8 mouse cellular contexts compared by ENCODE assay signal in genomic region chr7:13037366-13037765, GRCm38 (mm10). TPM values are rescaled to one million over a fixed set of nuclear protein-coding genes. Genes with fewer than 3 reads are reported as not detected.
DNase-seq lines count a peak whose midpoint lies in the region; ATAC-seq and TF ChIP-seq lines count a peak whose summit lies in the region.

No protein-coding gene starts in this region.

- WGBS in heart, embryonic 14.5 days: under 1% methylated on average over 27 of the region's 33 CpGs
- 2% methylated on average over 28 of the region's 33 CpGs for WGBS in hindbrain, postnatal 0 days
- under 1% methylated on average over 31 of the region's 33 CpGs for WGBS in neural tube, embryonic 13.5 days

- no peak for DNase-seq in heart, postnatal 25 days (ENCODE audit: low spot score)
- DNase-seq in A20 (ENCODE audit: low read depth, low spot score): peak; percentile 61
- DNase-seq in hindbrain, postnatal 0 days (ENCODE audit: low spot score): no peak
- no peak for DNase-seq in gastrocnemius, adult 8-10 months (ENCODE audit: low spot score in 2 of 2)
- no peak for DNase-seq in adrenal gland, postnatal 4 days (ENCODE audit: low spot score in 2 of 2)

- peaks cover 30% of the 10 kb centered on the region for H3K36me3 ChIP-seq in heart, embryonic 14.5 days (ENCODE audit: control insufficient read depth, insufficient read depth, low read length)
- peaks cover 22% of the 10 kb centered on the region for H3K36me3 ChIP-seq in hindbrain, postnatal 0 days (ENCODE audit: insufficient read depth, low read length)
- H3K36me3 ChIP-seq in neural tube, embryonic 13.5 days: peaks cover 30% of the 10 kb centered on the region

- TF ChIP-seq CTCF in bone marrow macrophage, adult 2 months (IDR thresholded peaks at IDR 0.05; ENCODE audit: low read depth, low read length): no peak
- TF ChIP-seq CTCF in hindbrain, postnatal 0 days (IDR thresholded peaks at IDR 0.05; ENCODE audit: low read depth): no peak

- H3K9me3 ChIP-seq in heart, embryonic 14.5 days (ENCODE audit: control insufficient read depth, low read length): no peaks in the 10 kb centered on the region
- H3K9me3 ChIP-seq in hindbrain, postnatal 0 days (ENCODE audit: low read length): no peaks in the 10 kb centered on the region
- H3K9me3 ChIP-seq in neural tube, embryonic 13.5 days: no peaks in the 10 kb centered on the region

- intact Hi-C loops in heart, postnatal 25 days (cut with DNase I): loop anchor here (10.0 kb wide), 1 partner anchor 563 kb away; the partner anchor contains the start of gene Zfp606

- peaks cover 11 to 35% of the 10 kb centered on the region in 2 experiments for H3K4me1 ChIP-seq in heart, embryonic 14.5 days (ENCODE audit: control insufficient read depth in 2 of 2, insufficient read depth in 2 of 2, low read length in 2 of 2)
- H3K4me1 ChIP-seq in bone marrow macrophage, adult 2 months (ENCODE audit: control insufficient read depth, insufficient read depth, low read length): peaks cover 26% of the 10 kb centered on the region
- peaks cover 9% of the 10 kb centered on the region; the same call in 1 of the 2 replicates for H3K4me1 ChIP-seq in hindbrain, postnatal 0 days (ENCODE audit: insufficient read depth, low read length)
- peaks cover 52% of the 10 kb centered on the region for H3K4me1 ChIP-seq in neural tube, embryonic 13.5 days (replicated peaks)

- H3K4me2 ChIP-seq in heart, embryonic 14.5 days (ENCODE audit: low read length): peak overlapping the region; percentile 83
- peak overlapping the region; percentile 62 for H3K4me2 ChIP-seq in hindbrain, postnatal 0 days (ENCODE audit: low read depth, low read length)
- H3K4me2 ChIP-seq in neural tube, embryonic 13.5 days: peak overlapping the region; percentile 91

- peak overlapping the region; percentile 97 for H3K9ac ChIP-seq in heart, embryonic 14.5 days (ENCODE audit: low read length)
- H3K9ac ChIP-seq in hindbrain, postnatal 0 days (replicated peaks; ENCODE audit: low read length): peak overlapping the region; percentile 98
- H3K9ac ChIP-seq in neural tube, embryonic 13.5 days: peak overlapping the region; percentile 98

- TF ChIP-seq POLR2A in bone marrow macrophage, adult 2 months (IDR thresholded peaks at IDR 0.05; ENCODE audit: borderline replicate concordance, low read depth, low read length): no peak

- ATAC-seq in heart, embryonic 14.5 days (ENCODE audit: insufficient number of reproducible peaks, insufficient read depth, low FRiP score, low read depth): no peak; the same call in 1 of the 2 replicates
- no peak for ATAC-seq in hindbrain, postnatal 0 days
- peak; percentile 10; the same call in 1 of the 2 replicates for ATAC-seq in neural tube, embryonic 13.5 days (ENCODE audit: low read depth)

- peak overlapping the region; percentile 83 to 98 for H3K27ac ChIP-seq in heart, embryonic 14.5 days (replicated peaks in 1 of 2; ENCODE audit: control insufficient read depth in 1 of 2, insufficient read depth in 1 of 2, low read depth in 2 of 2, low read length in 2 of 2)
- peak overlapping the region; percentile 97 for H3K27ac ChIP-seq in bone marrow macrophage, adult 2 months (ENCODE audit: insufficient read depth, low read depth, low read length)
- peak overlapping the region; percentile 100 for H3K27ac ChIP-seq in hindbrain, postnatal 0 days
- peak overlapping the region; percentile 99 for H3K27ac ChIP-seq in neural tube, embryonic 13.5 days (replicated peaks)

- peak overlapping the region; percentile 85 to 92 for H3K4me3 ChIP-seq in heart, embryonic 14.5 days (ENCODE audit: control insufficient read depth in 1 of 2, insufficient read depth in 1 of 2, low read depth in 1 of 2, low read length in 2 of 2)
- H3K4me3 ChIP-seq in bone marrow macrophage, adult 2 months (ENCODE audit: insufficient read depth, low read length): peak overlapping the region; percentile 95
- H3K4me3 ChIP-seq in hindbrain, postnatal 0 days (ENCODE audit: low read length): peak overlapping the region; percentile 86
- peak overlapping the region; percentile 80 for H3K4me3 ChIP-seq in neural tube, embryonic 13.5 days

- H3K27me3 ChIP-seq in heart, embryonic 14.5 days (ENCODE audit: control insufficient read depth, insufficient read depth, low read length): peaks cover 2% of the 10 kb centered on the region; the same call in 1 of the 2 replicates
- no peaks in the 10 kb centered on the region for H3K27me3 ChIP-seq in hindbrain, postnatal 0 days (ENCODE audit: insufficient read depth, low read length)
- H3K27me3 ChIP-seq in neural tube, embryonic 13.5 days: peaks cover 15% of the 10 kb centered on the region

RNA-seq across cellular contexts. Expression of gene Ube2m, which starts 0.7 kb away (rescaled TPM):
- polyA plus RNA-seq in heart, embryonic 14.5 days (2014; fragmentation: Nextera tagmentation; extraction: Ambion mirVana): 151 and 180 TPM in 2 replicates
- 100 to 1,000 TPM; 190 to 199 TPM for total RNA-seq in heart, postnatal 25 days (2021)
- polyA plus RNA-seq in bone marrow macrophage, adult 2 months (2012; ENCODE audit: insufficient read depth, insufficient read length, missing spikeins): 171 and 193 TPM in 2 replicates
- total RNA-seq in hindbrain, postnatal 0 days (2014; rRNA removed): 320 and 345 TPM in 2 replicates
- polyA plus RNA-seq in hindbrain, postnatal 0 days (2015; fragmentation: Nextera tagmentation; extraction: Ambion mirVana): 140 and 153 TPM in 2 replicates
- polyA plus RNA-seq in neural tube, embryonic 13.5 days (2015; fragmentation: Nextera tagmentation; extraction: Ambion mirVana): 149 and 152 TPM in 2 replicates
- 100 to 1,000 TPM; 139 to 166 (median 147) TPM for total RNA-seq in gastrocnemius, adult 8-10 months (2022)
- 100 to 1,000 TPM; 168 to 181 TPM for total RNA-seq in adrenal gland, postnatal 4 days (2021)

RNA-seq across cellular contexts. Expression of gene Chmp2a, which starts 2.8 kb away (rescaled TPM):
- polyA plus RNA-seq in heart, embryonic 14.5 days (2014; fragmentation: Nextera tagmentation; extraction: Ambion mirVana): 153 and 165 TPM in 2 replicates
- total RNA-seq in heart, postnatal 25 days (2021): 100 to 1,000 TPM; 120 to 122 TPM
- 161 and 167 TPM in 2 replicates for polyA plus RNA-seq in bone marrow macrophage, adult 2 months (2012; ENCODE audit: insufficient read depth, insufficient read length, missing spikeins)
- total RNA-seq in hindbrain, postnatal 0 days (2014; rRNA removed): 59.7 and 68.0 TPM in 2 replicates
- 188 and 202 TPM in 2 replicates for polyA plus RNA-seq in hindbrain, postnatal 0 days (2015; fragmentation: Nextera tagmentation; extraction: Ambion mirVana)
- polyA plus RNA-seq in neural tube, embryonic 13.5 days (2015; fragmentation: Nextera tagmentation; extraction: Ambion mirVana): 170 and 189 TPM in 2 replicates
- total RNA-seq in gastrocnemius, adult 8-10 months (2022): 100 to 1,000 TPM in 1 of 4 experiments, 10 to 100 TPM in 3; 85.5 to 101 (median 92.9) TPM
- 100 to 1,000 TPM; 181 to 189 TPM for total RNA-seq in adrenal gland, postnatal 4 days (2021)

RNA-seq across cellular contexts. Expression of gene Mzf1, which starts 17.2 kb away (rescaled TPM):
- polyA plus RNA-seq in heart, embryonic 14.5 days (2014; fragmentation: Nextera tagmentation; extraction: Ambion mirVana): 1.4 and 1.8 TPM in 2 replicates
- total RNA-seq in heart, postnatal 25 days (2021): under 1 TPM; 0.39 to 0.48 TPM
- 1.2 and 1.5 TPM in 2 replicates for polyA plus RNA-seq in bone marrow macrophage, adult 2 months (2012; ENCODE audit: insufficient read depth, insufficient read length, missing spikeins)
- total RNA-seq in hindbrain, postnatal 0 days (2014; rRNA removed): 9.6 and 11.5 TPM in 2 replicates
- 7.7 and 8.7 TPM in 2 replicates for polyA plus RNA-seq in hindbrain, postnatal 0 days (2015; fragmentation: Nextera tagmentation; extraction: Ambion mirVana)
- polyA plus RNA-seq in neural tube, embryonic 13.5 days (2015; fragmentation: Nextera tagmentation; extraction: Ambion mirVana): 5.6 and 6.0 TPM in 2 replicates
- 1 to 10 TPM in 1 of 4 experiments, under 1 TPM in 3; 0.46 to 1.2 (median 0.73) TPM for total RNA-seq in gastrocnemius, adult 8-10 months (2022)
- 1 to 10 TPM; 5.5 to 6.0 TPM for total RNA-seq in adrenal gland, postnatal 4 days (2021)

RNA-seq across cellular contexts. Expression of gene Zbtb45, which starts 27.5 kb away (rescaled TPM):
- 12.8 and 17.2 TPM in 2 replicates for polyA plus RNA-seq in heart, embryonic 14.5 days (2014; fragmentation: Nextera tagmentation; extraction: Ambion mirVana)
- 10 to 100 TPM in 1 of 2 experiments, 1 to 10 TPM in 1; 7.3 to 10.9 TPM for total RNA-seq in heart, postnatal 25 days (2021)
- polyA plus RNA-seq in bone marrow macrophage, adult 2 months (2012; ENCODE audit: insufficient read depth, insufficient read length, missing spikeins): 15.6 and 17.3 TPM in 2 replicates
- total RNA-seq in hindbrain, postnatal 0 days (2014; rRNA removed): 41.6 and 47.6 TPM in 2 replicates
- 23.9 and 24.6 TPM in 2 replicates for polyA plus RNA-seq in hindbrain, postnatal 0 days (2015; fragmentation: Nextera tagmentation; extraction: Ambion mirVana)
- 36.2 and 37.8 TPM in 2 replicates for polyA plus RNA-seq in neural tube, embryonic 13.5 days (2015; fragmentation: Nextera tagmentation; extraction: Ambion mirVana)
- 1 to 10 TPM; 2.5 to 3.6 (median 2.8) TPM for total RNA-seq in gastrocnemius, adult 8-10 months (2022)
- total RNA-seq in adrenal gland, postnatal 4 days (2021): 10 to 100 TPM; 18.4 to 18.5 TPM

RNA-seq across cellular contexts. Expression of gene Trim28, which starts 38.5 kb away (rescaled TPM):
- polyA plus RNA-seq in heart, embryonic 14.5 days (2014; fragmentation: Nextera tagmentation; extraction: Ambion mirVana): 210 and 224 TPM in 2 replicates
- total RNA-seq in heart, postnatal 25 days (2021): 10 to 100 TPM; 86.8 to 96.2 TPM
- 165 and 177 TPM in 2 replicates for polyA plus RNA-seq in bone marrow macrophage, adult 2 months (2012; ENCODE audit: insufficient read depth, insufficient read length, missing spikeins)
- 483 and 563 TPM in 2 replicates for total RNA-seq in hindbrain, postnatal 0 days (2014; rRNA removed)
- 176 and 184 TPM in 2 replicates for polyA plus RNA-seq in hindbrain, postnatal 0 days (2015; fragmentation: Nextera tagmentation; extraction: Ambion mirVana)
- polyA plus RNA-seq in neural tube, embryonic 13.5 days (2015; fragmentation: Nextera tagmentation; extraction: Ambion mirVana): 223 and 229 TPM in 2 replicates
- total RNA-seq in gastrocnemius, adult 8-10 months (2022): 10 to 100 TPM; 58.7 to 75.7 (median 62.7) TPM
- total RNA-seq in adrenal gland, postnatal 4 days (2021): 100 to 1,000 TPM; 392 to 400 TPM
